Mouse (Mus musculus): ENCODE results near the gene Lamtor4.

DNA sequence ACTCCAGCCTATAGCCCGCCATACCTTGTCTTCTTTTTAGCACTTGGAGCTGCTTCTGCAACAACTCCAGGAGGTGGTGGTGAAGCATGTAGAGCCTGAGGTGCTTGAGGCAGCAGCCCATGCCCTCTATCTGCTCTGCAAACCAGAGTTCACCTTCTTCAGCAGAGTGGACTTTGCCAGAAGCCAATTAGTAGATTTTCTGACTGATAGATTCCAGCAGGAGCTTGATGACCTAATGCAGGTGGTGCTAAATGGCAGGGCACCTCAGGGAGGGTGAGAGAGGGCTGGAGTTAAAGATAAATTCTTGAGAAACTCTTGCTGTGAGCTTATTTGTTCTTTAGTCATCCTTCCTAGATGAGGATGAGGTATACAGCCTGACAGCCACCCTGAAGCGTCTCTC, 44.3 kb downstream of the Lamtor4 start:
- TF ChIP-seq CTCF (IDR thresholded peaks at IDR 0.05; ENCODE audit: low read depth) (no peak), EP300 (IDR thresholded peaks at IDR 0.05; ENCODE audit: low read depth) (no peak)
